Mouse (Mus musculus) stomach, embryonic 16.5 days (tissue): Measurements from ENCODE around the gene Camsap2. TPM values are rescaled to one million over a fixed set of nuclear protein-coding genes. Genes with fewer than 3 reads are reported as not detected.

Experiments used
- ATAC-seq: fragments of 200-750 bp; cut with Nextera tagmentation; 2 replicates; pipeline ENCODE4 v1.8.0; 2017; ENCODE audit warnings: moderate number of reproducible peaks, moderate TSS enrichment; ENCODE audit not compliant: insufficient read depth, low FRiP score
- H3K27ac ChIP-seq: fragments of 300-500 bp; sonication (generic); 2 replicates; pipeline ENCODE4 v1.5.1; 2014; ENCODE audit warnings: low read length
- H3K27me3 ChIP-seq: fragments of 300-500 bp; sonication (generic); 2 replicates; pipeline ENCODE4 v1.6.1; 2014; ENCODE audit warnings: low read length, control low read depth, mixed read lengths; ENCODE audit not compliant: control insufficient read depth, insufficient read depth
- H3K36me3 ChIP-seq: fragments of 300-500 bp; sonication (generic); 2 replicates; pipeline ENCODE4 v1.6.1; 2014; ENCODE audit warnings: low read length; ENCODE audit not compliant: control insufficient read depth, insufficient read depth
- H3K4me1 ChIP-seq: fragments of 300-500 bp; sonication (generic); 2 replicates; pipeline ENCODE4 v1.6.1; 2014; ENCODE audit warnings: low read length, control low read depth, mixed read lengths; ENCODE audit not compliant: control insufficient read depth, insufficient read depth
- H3K4me2 ChIP-seq: fragments of 300-500 bp; sonication (generic); 2 replicates; pipeline ENCODE4 v1.6.1; 2014; ENCODE audit warnings: low read depth, low read length, mixed read lengths
- H3K4me3 ChIP-seq: fragments of 300-500 bp; sonication (generic); replicated peaks from 2 replicates; pipeline ENCODE4 v1.5.1; 2014; ENCODE audit warnings: mild to moderate bottlenecking, low read length
- H3K9ac ChIP-seq: fragments of 300-500 bp; sonication (generic); 2 replicates; pipeline ENCODE4 v1.6.1; 2014; ENCODE audit warnings: low read length
- H3K9me3 ChIP-seq: fragments of 300-500 bp; sonication (generic); replicated peaks from 2 replicates; pipeline ENCODE4 v1.6.1; 2016; ENCODE audit warnings: low read length, control low read depth; ENCODE audit not compliant: control insufficient read depth
- WGBS: fragments of 180-500 bp; shearing (Covaris S2); extraction: QIAGEN DNeasy Blood & Tissue Kit; methylation state at CpG from one replicate; pipeline ENCODE4 v1.1.7; 2014; 5-methylcytosine and 5-hydroxymethylcytosine counted together
- polyA plus RNA-seq: library from polyadenylated mRNA; unstranded; fragments of >200 nt; fragmentation: Nextera tagmentation; extraction: Ambion mirVana; gene quantifications from 2 replicates; pipeline ENCODE4 v1.2.1, GENCODE M21; 2015

Camsap2 gene
- 9.2 and 9.3 TPM in 2 replicates for polyA plus RNA-seq

- peak within 1 kb of the TSS; percentile 92 for H3K4me3 ChIP-seq
- under 1% methylated on average over 106 of the region's 121 CpGs for WGBS
- ATAC-seq: peak; percentile 97
These were observed at the start of gene Camsap2 for GRCm38 (mm10) chr1:136345454-136346372. Gene Camsap2, minus strand, starts transcription at chr1:136346104.

GRCm38 (mm10) chr1:136395073-136395472 lies 49.2 kb upstream of the Camsap2 start:
- no peaks in the 10 kb centered on the region for H3K4me1 ChIP-seq
- WGBS: 46% methylated on average over 5 of the region's 5 CpGs
- H3K9me3 ChIP-seq: no peaks in the 10 kb centered on the region
- no peak overlapping the region for H3K9ac ChIP-seq
- ATAC-seq: no peak
- no peak overlapping the region for H3K4me3 ChIP-seq
- H3K4me2 ChIP-seq: no peak overlapping the region
- no peaks in the 10 kb centered on the region for H3K36me3 ChIP-seq
- H3K27me3 ChIP-seq: no peaks in the 10 kb centered on the region
- no peak overlapping the region for H3K27ac ChIP-seq

More at GRCm38 (mm10) chr1:136345454-136346372, at the start of gene Camsap2:
- Histone ChIP-seq H3K27ac (peak within 1 kb of the TSS; percentile 97), H3K4me1 (peaks cover 20% of the 10 kb centered on the region), H3K4me2 (peak within 1 kb of the TSS; percentile 91), H3K9ac (peak within 1 kb of the TSS; percentile 95), H3K27me3 (no peaks in the 10 kb centered on the region), H3K36me3 (no peaks in the 10 kb centered on the region), H3K9me3 (no peaks in the 10 kb centered on the region)

GRCm38 (mm10) chr1:136394506-136394905 lies 48.6 kb upstream of the Camsap2 start:
- no peaks in the 10 kb centered on the region for H3K9me3 ChIP-seq
- ATAC-seq: peak; percentile 58; the same call in 1 of the 2 replicates
- H3K4me3 ChIP-seq: no peak overlapping the region
- no peak overlapping the region for H3K9ac ChIP-seq
- WGBS: 30% methylated on average over 10 of the region's 10 CpGs
- no peak overlapping the region for H3K27ac ChIP-seq
- no peaks in the 10 kb centered on the region for H3K36me3 ChIP-seq
- H3K27me3 ChIP-seq: no peaks in the 10 kb centered on the region
- H3K4me2 ChIP-seq: no peak overlapping the region
- H3K4me1 ChIP-seq: no peaks in the 10 kb centered on the region

GRCm38 (mm10) chr1:136386914-136387313 lies 41.0 kb upstream of the Camsap2 start:
- no peaks in the 10 kb centered on the region for H3K9me3 ChIP-seq
- no peak overlapping the region for H3K4me2 ChIP-seq
- 39% methylated on average over 5 of the region's 6 CpGs for WGBS

DNA sequence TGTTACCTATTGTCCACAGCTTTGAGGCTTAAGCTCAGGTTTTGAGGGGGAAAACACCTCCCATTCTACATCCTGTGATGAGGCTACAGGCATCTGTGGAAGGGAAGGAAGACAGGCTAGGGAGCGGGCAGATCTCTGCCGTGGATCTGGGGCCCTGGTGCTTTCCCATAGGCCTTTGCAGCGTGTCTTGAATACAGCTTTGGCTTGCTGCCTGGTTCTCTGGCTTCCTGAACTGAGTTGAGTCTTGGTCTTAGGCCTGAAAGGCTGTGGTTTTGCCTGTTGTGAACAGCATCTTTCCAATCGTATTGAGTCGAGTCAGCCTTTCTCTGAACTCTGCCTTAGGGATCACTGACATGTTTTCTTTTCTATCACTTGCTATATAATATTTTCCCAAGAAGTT lies 35.7 kb upstream of the Camsap2 start:
- Histone ChIP-seq H3K27me3 (no peaks in the 10 kb centered on the region; the same call in 1 of the 2 replicates), H3K4me1 (no peaks in the 10 kb centered on the region), H3K4me3 (no peak overlapping the region), H3K9me3 (no peaks in the 10 kb centered on the region), H3K9ac (no peak overlapping the region), H3K27ac (no peak overlapping the region), H3K4me2 (no peak overlapping the region), H3K36me3 (no peaks in the 10 kb centered on the region)
- whole genome bisulfite sequencing: 75% methylated on average over 5 of the region's 5 CpGs
- no peak for ATAC-seq

More at GRCm38 (mm10) chr1:136386914-136387313, 41.0 kb upstream of the Camsap2 start:
- no peak overlapping the region for H3K27ac ChIP-seq
- H3K27me3 ChIP-seq: no peaks in the 10 kb centered on the region
- H3K9ac ChIP-seq: no peak overlapping the region
- H3K36me3 ChIP-seq: no peaks in the 10 kb centered on the region
- no peaks in the 10 kb centered on the region for H3K4me1 ChIP-seq
- ATAC-seq: no peak
- no peak overlapping the region for H3K4me3 ChIP-seq

DNA sequence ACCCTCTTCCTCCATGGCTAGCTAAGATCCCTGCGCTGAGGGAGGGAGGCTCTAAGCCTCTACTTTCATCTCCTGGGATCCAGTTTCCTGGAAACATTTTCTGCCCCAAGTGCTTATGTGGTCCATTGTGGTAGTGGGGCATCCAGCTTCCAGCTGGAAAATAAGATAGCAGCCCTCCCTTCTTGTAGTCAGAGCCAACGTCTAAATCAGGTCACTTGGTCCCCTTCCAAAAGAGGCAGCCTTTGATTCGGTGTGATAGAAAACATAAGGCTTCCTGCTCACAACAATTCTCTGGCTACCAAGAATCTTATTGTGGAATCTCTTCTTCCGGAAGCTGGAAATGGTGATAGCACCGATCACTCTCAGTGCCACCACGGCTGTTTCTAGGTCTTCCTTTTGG lies 35.3 kb upstream of the Camsap2 start:
- Histone ChIP-seq H3K4me3 (no peak overlapping the region), H3K36me3 (no peaks in the 10 kb centered on the region), H3K4me2 (no peak overlapping the region), H3K27me3 (no peaks in the 10 kb centered on the region; the same call in 1 of the 2 replicates), H3K4me1 (no peaks in the 10 kb centered on the region), H3K9me3 (no peaks in the 10 kb centered on the region), H3K9ac (no peak overlapping the region), H3K27ac (no peak overlapping the region)
- 61% methylated on average over 6 of the region's 6 CpGs for WGBS
- no peak for ATAC-seq

- H3K27me3 ChIP-seq: no peaks in the 10 kb centered on the region; the same call in 1 of the 2 replicates
- WGBS: 87% methylated on average over 8 of the region's 8 CpGs
- no peak for ATAC-seq
These were observed 34.7 kb upstream of the Camsap2 start for GRCm38 (mm10) chr1:136380606-136381005.

GRCm38 (mm10) chr1:136380161-136380560 lies 34.3 kb upstream of the Camsap2 start:
- Histone ChIP-seq H3K36me3 (no peaks in the 10 kb centered on the region), H3K4me1 (no peaks in the 10 kb centered on the region), H3K27me3 (no peaks in the 10 kb centered on the region; the same call in 1 of the 2 replicates), H3K4me3 (no peak overlapping the region), H3K27ac (no peak overlapping the region), H3K9me3 (no peaks in the 10 kb centered on the region), H3K4me2 (no peak overlapping the region), H3K9ac (no peak overlapping the region)
- 83% methylated on average over 4 of the region's 4 CpGs for WGBS
- ATAC-seq: no peak

More at GRCm38 (mm10) chr1:136380606-136381005, 34.7 kb upstream of the Camsap2 start:
- H3K9ac ChIP-seq: no peak overlapping the region
- H3K4me2 ChIP-seq: no peak overlapping the region
- no peak overlapping the region for H3K27ac ChIP-seq
- no peaks in the 10 kb centered on the region for H3K36me3 ChIP-seq
- no peak overlapping the region for H3K4me3 ChIP-seq
- H3K4me1 ChIP-seq: no peaks in the 10 kb centered on the region
- no peaks in the 10 kb centered on the region for H3K9me3 ChIP-seq

- Histone ChIP-seq H3K9ac (no peak overlapping the region), H3K27me3 (no peaks in the 10 kb centered on the region; the same call in 1 of the 2 replicates), H3K4me3 (no peak overlapping the region), H3K4me2 (no peak overlapping the region), H3K27ac (no peak overlapping the region), H3K9me3 (no peaks in the 10 kb centered on the region), H3K4me1 (no peaks in the 10 kb centered on the region), H3K36me3 (no peaks in the 10 kb centered on the region)
- 85% methylated on average over 7 of the region's 7 CpGs for WGBS
- no peak for ATAC-seq
These were observed 33.4 kb upstream of the Camsap2 start for GRCm38 (mm10) chr1:136379261-136379660.
